Mouse (Mus musculus) hindbrain, embryonic 16.5 days (tissue): ENCODE measurements around the gene B3gntl1. TPM values are rescaled to one million over a fixed set of nuclear protein-coding genes. Genes with fewer than 3 reads are reported as not detected.
"Not testable (repeated sequence)": the region's sequence is repeated elsewhere in the genome, so short reads cannot be mapped to it uniquely, and the experiment has no call there.

ENCODE experiments used
- ATAC-seq: fragments of 200-750 bp; cut with Nextera tagmentation; 2 replicates; pipeline ENCODE4 v1.8.0; 2017; ENCODE audit warnings: moderate TSS enrichment, moderate library complexity
- H3K27ac ChIP-seq: fragments of 300-500 bp; sonication (generic); 2 replicates; pipeline ENCODE4 v1.5.1; 2014; ENCODE audit warnings: low read depth, mild to moderate bottlenecking, control low read depth, low read length, moderate library complexity
- H3K27me3 ChIP-seq: fragments of 300-500 bp; sonication (generic); replicated peaks from 2 replicates; pipeline ENCODE4 v1.6.1; 2014; ENCODE audit warnings: low read length; ENCODE audit not compliant: control insufficient read depth, insufficient read depth
- H3K36me3 ChIP-seq: fragments of 300-500 bp; sonication (generic); 2 replicates; pipeline ENCODE4 v1.6.1; 2014; ENCODE audit warnings: mild to moderate bottlenecking, low read length, moderate library complexity, mixed read lengths; ENCODE audit not compliant: control insufficient read depth, insufficient read depth
- H3K4me1 ChIP-seq: fragments of 300-500 bp; sonication (generic); 2 replicates; pipeline ENCODE4 v1.6.1; 2014; ENCODE audit warnings: low read depth, low read length; ENCODE audit not compliant: control insufficient read depth, insufficient read depth
- H3K4me2 ChIP-seq: fragments of 300-500 bp; sonication (generic); 2 replicates; pipeline ENCODE4 v1.6.1; 2014; ENCODE audit warnings: mild to moderate bottlenecking, low read length, control low read depth, moderate library complexity
- H3K4me3 ChIP-seq: fragments of 300-500 bp; sonication (generic); 2 replicates; pipeline ENCODE4 v1.5.1; 2014; ENCODE audit warnings: mild to moderate bottlenecking, low read length, control low read depth, moderate library complexity
- H3K9ac ChIP-seq: fragments of 300-500 bp; sonication (generic); 2 replicates; pipeline ENCODE4 v1.6.1; 2014; ENCODE audit warnings: low read depth, mild to moderate bottlenecking, control low read depth, low read length, moderate library complexity
- H3K9me3 ChIP-seq: fragments of 300-500 bp; sonication (generic); 2 replicates; pipeline ENCODE4 v1.6.1; 2014; ENCODE audit warnings: mild to moderate bottlenecking, low read length, moderate library complexity; ENCODE audit not compliant: control insufficient read depth
- WGBS: fragments of 180-500 bp; shearing (Covaris S2); extraction: QIAGEN DNeasy Blood & Tissue Kit; methylation state at CpG from one replicate; pipeline ENCODE4 v1.1.7; 2014; 5-methylcytosine and 5-hydroxymethylcytosine counted together
- polyA plus RNA-seq: library from polyadenylated mRNA; unstranded; fragments of >200 nt; fragmentation: Nextera tagmentation; extraction: Ambion mirVana; gene quantifications from 2 replicates; pipeline ENCODE4 v1.2.1, GENCODE M21; 2015

B3gntl1 gene
- polyA plus RNA-seq, 1 experiment from 2014 or later = 7.8 TPM

DNA sequence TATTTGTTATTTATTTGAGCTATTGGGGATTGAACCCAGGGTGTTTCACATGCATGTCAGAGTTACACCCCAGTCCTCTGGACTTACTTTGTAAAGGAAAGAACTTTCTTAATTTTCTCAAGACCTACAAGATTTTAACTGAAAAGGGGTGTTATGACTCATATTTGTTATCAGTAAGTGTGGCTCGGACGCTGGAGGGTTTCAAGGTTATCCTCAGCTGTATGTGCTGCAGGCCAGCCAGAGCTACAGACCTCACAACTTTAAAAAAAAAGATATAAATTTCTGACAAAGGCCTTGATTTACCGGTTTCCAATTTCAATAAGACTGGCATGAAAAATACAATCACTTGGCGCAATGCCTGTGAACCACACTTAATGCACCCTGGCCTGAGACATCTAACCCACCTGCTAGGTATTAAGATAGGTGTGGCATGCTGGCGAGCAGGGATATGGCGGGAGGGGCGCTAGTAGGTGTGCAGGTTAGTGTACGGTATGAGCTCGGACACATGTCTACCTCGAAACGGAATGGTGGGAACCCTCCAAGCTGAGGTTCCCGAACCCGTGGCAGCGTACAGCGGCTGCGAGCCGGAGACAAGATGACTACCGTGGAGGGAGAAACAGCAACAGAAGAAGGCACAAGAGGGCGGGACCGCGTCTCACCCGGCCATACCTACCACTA is 502 bp downstream of the B3gntl1 start:
- Histone ChIP-seq H3K4me1 (peaks cover 7% of the 10 kb centered on the region; the same call in 1 of the 2 replicates), H3K9ac (peak overlapping the region; percentile 86), H3K4me2 (peak overlapping the region; percentile 91), H3K36me3 (no peaks in the 10 kb centered on the region), H3K27ac (peak overlapping the region; percentile 96), H3K27me3 (no peaks in the 10 kb centered on the region), H3K9me3 (no peaks in the 10 kb centered on the region), H3K4me3 (peak overlapping the region; percentile 75)
- 3% methylated on average over 22 of the region's 22 CpGs for WGBS
- ATAC-seq = peak; percentile 66

DNA sequence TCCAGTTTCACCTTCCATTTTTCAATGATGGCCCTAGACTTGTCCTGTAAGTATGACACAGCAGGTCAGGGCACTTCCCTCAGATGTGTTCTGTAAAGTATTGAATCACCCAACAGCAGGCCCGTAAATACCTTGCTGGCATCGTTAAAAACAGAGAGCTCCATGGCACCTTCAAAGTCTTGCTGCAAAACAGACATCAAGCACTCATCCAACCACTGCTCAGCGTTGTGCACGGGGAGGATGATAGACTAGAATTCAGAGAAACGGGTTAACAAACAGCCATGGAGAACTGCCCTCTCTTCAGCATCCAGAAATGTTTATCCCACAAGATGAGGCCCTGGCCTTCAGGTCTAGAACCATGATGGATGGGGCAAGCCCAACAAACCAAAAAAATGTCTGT is 2.0 kb downstream of the B3gntl1 start:
- no peak overlapping the region for H3K27ac ChIP-seq
- ATAC-seq = no peak
- no peaks in the 10 kb centered on the region for H3K36me3 ChIP-seq
- no peak overlapping the region for H3K4me3 ChIP-seq
- no peak overlapping the region for H3K4me2 ChIP-seq
- 93% methylated on average over 5 of the region's 5 CpGs for WGBS
- no peak overlapping the region for H3K9ac ChIP-seq
- no peaks in the 10 kb centered on the region for H3K27me3 ChIP-seq
- H3K4me1 ChIP-seq = peaks cover 7% of the 10 kb centered on the region; the same call in 1 of the 2 replicates
- no peaks in the 10 kb centered on the region for H3K9me3 ChIP-seq

DNA sequence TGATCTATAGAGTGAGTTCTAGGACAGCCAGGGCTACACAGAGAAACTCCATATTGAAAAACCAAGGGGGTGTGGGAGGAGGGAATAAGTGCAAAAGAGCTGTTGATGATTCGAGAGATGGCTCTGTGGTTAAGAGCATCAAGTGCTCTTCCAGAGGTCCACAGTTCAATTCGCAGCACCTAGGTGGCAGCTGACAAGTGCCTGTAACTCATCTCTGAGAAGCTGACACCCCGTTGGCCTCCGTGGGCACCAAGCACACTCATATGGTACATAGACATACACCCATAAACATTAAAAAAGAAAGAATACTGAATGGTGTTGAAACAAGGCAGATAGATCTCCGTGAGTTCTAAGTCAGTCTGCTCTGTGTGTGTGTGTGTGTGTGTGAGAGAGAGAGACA is 4.2 kb downstream of the B3gntl1 start:
- Histone ChIP-seq H3K27me3 (no peaks in the 10 kb centered on the region), H3K36me3 (no peaks in the 10 kb centered on the region), H3K4me2 (no peak overlapping the region), H3K9ac (no peak overlapping the region), H3K4me3 (no peak overlapping the region), H3K9me3 (no peaks in the 10 kb centered on the region), H3K4me1 (peaks cover 6% of the 10 kb centered on the region; the same call in 1 of the 2 replicates), H3K27ac (no peak overlapping the region)
- 95% methylated on average over 5 of the region's 5 CpGs for WGBS
- ATAC-seq = no peak

DNA sequence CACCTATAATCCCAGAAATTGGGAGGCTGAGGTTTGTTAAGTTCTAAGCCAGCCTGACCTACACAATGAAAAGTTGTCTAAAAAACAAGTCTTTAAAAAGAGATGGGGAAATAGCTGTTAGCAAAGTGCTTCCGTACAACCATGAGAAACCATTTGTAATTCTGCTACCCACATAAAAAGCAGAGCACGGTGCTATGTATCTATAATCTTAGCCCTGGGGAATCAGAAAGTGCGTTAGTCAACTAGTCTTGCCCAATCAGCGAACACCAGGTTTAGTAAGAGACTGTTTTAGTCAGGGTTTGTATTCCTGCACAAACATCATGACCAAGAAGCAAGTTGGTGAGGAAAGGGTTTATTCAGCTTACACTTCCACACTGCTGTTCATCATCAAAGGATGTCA is 5.4 kb downstream of the B3gntl1 start:
- Histone ChIP-seq H3K9me3 (no peaks in the 10 kb centered on the region), H3K4me2 (no peak overlapping the region), H3K27me3 (no peaks in the 10 kb centered on the region), H3K36me3 (no peaks in the 10 kb centered on the region), H3K27ac (no peak overlapping the region), H3K4me3 (no peak overlapping the region), H3K4me1 (peaks cover 3% of the 10 kb centered on the region; the same call in 1 of the 2 replicates), H3K9ac (no peak overlapping the region)
- no peak for ATAC-seq
- 94% methylated on average over 4 of the region's 4 CpGs for WGBS

DNA sequence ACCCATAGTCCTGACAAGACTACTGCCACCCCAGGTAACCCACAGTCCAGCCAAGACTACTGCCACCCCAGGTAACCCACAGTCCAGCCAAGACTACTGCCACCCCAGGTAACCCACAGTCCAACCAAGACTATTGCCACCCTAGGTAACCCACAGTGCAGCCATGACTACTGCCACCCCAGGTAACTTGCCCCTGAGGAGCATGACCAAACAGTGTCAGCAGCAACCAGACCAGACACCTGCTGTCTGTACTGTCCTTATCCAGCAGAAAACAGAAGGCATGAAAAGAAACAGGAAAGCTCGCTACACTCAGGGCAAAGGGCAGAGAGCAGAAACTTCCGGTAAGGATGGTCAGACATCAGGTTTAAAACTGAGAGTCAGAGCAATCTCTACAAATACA is 11.8 kb downstream of the B3gntl1 start:
- H3K4me1 ChIP-seq = no peaks in the 10 kb centered on the region
- H3K4me2 ChIP-seq = no peak overlapping the region
- no peak for ATAC-seq
- no peak overlapping the region for H3K4me3 ChIP-seq
- H3K27me3 ChIP-seq = no peaks in the 10 kb centered on the region
- no peak overlapping the region for H3K9ac ChIP-seq
- no peaks in the 10 kb centered on the region; the same call in 1 of the 2 replicates for H3K36me3 ChIP-seq
- 83% methylated on average over 2 of the region's 2 CpGs for WGBS
- no peaks in the 10 kb centered on the region for H3K9me3 ChIP-seq
- H3K27ac ChIP-seq = no peak overlapping the region

DNA sequence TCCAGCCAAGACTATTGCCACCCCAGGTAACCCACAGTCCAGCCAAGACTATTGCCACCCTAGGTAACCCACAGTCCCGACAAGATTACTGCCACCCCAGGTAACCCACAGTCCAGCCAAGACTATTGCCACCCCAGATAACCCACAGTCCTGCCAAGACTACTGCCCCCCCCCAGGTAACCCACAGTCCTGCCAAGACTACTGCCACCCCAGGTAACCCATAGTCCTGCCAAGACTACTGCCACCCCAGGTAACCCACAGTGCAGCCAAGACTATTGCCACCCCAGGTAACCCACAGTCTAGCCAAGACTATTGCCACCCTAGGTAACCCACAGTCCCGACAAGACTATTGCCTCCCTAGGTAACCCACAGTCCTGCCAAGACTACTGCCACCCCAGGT is 12.3 kb downstream of the B3gntl1 start:
- not testable (repeated sequence) for H3K4me2 ChIP-seq, H3K4me1 ChIP-seq, H3K27ac ChIP-seq, ATAC-seq, H3K27me3 ChIP-seq, H3K9ac ChIP-seq, H3K4me3 ChIP-seq, H3K9me3 ChIP-seq, H3K36me3 ChIP-seq
- WGBS = 100% methylated on average over 2 of the region's 2 CpGs

DNA sequence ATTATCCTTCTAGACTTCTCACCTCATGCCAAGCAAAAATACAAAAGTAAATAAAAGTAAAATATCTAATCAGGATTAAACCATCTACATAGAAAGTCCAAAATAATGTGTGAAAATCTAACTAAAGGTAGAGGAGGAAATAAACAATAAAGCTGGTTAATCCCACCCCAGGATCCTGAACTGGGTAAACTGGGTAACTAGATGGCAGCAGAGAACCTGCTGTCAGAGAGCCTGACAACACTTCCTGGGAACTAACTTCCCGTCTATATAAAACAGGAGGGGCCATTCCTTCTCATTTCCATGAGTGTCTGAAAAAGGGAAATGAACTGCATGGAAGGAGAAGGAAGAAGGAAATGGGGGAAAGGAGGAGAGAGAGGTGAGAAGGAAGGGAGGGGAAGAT is 14.8 kb downstream of the B3gntl1 start:
- H3K4me1 ChIP-seq = no peaks in the 10 kb centered on the region
- no peak overlapping the region for H3K27ac ChIP-seq
- H3K4me3 ChIP-seq = no peak overlapping the region
- 44% methylated on average over 1 of the region's 1 CpGs for WGBS
- H3K9ac ChIP-seq = no peak overlapping the region
- no peaks in the 10 kb centered on the region for H3K27me3 ChIP-seq
- H3K9me3 ChIP-seq = no peaks in the 10 kb centered on the region
- ATAC-seq = no peak
- no peaks in the 10 kb centered on the region; the same call in 1 of the 2 replicates for H3K36me3 ChIP-seq
- no peak overlapping the region for H3K4me2 ChIP-seq

DNA sequence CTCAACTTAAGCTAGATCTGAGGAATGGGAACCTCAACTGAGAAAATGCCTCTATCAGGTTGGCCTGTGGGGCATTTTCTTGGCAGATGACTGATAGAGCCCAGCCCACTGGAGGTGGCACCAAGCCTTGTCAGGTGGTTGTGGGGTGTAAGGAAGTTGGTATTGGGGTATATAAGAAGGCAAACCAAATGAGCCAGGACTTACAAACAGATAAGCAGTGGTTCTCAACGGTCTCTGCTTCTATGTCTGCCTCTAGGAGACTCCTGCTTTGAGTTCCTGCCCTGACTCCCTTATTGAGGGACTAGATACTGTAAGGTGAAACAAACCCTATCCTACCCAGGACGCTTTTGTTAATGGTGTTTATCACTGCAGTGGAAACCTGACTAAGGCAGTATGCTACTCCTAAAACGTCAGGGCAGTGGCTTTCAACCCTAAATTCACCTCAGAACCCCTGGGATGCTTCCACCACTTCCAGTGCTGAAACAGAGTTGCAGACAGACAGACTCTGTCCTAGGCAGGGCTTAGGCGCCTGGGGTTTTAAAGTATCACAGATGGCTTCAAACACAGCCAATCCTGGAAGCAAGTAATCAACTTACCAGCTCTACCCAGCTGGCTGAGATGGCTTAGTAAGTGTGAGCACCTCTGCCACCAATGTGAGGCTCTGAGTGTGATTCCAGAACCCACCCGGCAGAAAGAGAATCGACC is 17.0 kb downstream of the B3gntl1 start:
- Histone ChIP-seq H3K36me3 (no peaks in the 10 kb centered on the region), H3K4me1 (no peaks in the 10 kb centered on the region), H3K27ac (no peak overlapping the region), H3K4me3 (no peak overlapping the region), H3K9me3 (no peaks in the 10 kb centered on the region), H3K9ac (no peak overlapping the region), H3K27me3 (no peaks in the 10 kb centered on the region), H3K4me2 (no peak overlapping the region)
- no peak for ATAC-seq
- 83% methylated on average over 6 of the region's 6 CpGs for whole genome bisulfite sequencing

DNA sequence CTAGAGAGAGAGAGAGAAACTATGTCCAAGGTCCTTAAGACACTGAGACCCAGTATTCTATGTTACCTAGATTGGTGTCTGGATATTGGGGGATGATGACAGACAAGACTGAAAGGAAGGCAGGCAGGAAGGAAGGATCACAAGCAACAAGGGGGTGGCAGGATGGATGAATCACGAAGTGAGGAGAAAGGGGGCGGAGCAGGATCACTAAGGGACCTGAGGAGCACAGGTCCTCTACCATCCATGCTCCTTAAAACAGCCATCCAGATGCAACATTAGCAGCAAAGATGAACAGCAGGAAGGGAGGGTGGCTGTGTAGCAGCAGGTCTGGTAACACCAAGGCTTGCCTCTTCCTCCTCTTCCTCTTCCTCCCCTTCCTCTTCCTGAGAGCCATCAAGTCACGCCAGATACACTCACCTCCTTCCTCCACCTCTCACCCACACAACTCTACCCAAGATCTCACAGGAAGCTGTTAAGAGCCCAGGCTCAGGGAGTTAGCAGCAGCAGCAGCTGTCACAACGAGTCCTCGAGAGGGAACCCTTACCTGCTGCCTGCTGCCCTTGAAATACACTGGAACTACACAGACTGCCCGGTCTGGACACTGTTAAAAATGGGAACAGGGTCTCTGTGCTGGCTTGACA is 17.7 kb downstream of the B3gntl1 start:
- H3K27ac ChIP-seq = no peak overlapping the region
- ATAC-seq = no peak
- no peaks in the 10 kb centered on the region for H3K9me3 ChIP-seq
- no peak overlapping the region for H3K4me3 ChIP-seq
- 84% methylated on average over 6 of the region's 6 CpGs for WGBS
- no peaks in the 10 kb centered on the region for H3K27me3 ChIP-seq
- no peak overlapping the region for H3K9ac ChIP-seq
- H3K36me3 ChIP-seq = no peaks in the 10 kb centered on the region
- H3K4me1 ChIP-seq = no peaks in the 10 kb centered on the region
- H3K4me2 ChIP-seq = no peak overlapping the region
